Mouse (Mus musculus) embryonic fibroblast, embryonic 13.5 days (primary cell): ENCODE measurements around the gene Olfr52. TPM values are rescaled to one million over a fixed set of nuclear protein-coding genes. Genes with fewer than 3 reads are reported as not detected.
"Not testable (repeated sequence)": the region's sequence is repeated elsewhere in the genome, so short reads cannot be mapped to it uniquely, and the experiment has no call there.

ENCODE experiments used
- H3K27ac ChIP-seq: 2 replicates; pipeline ENCODE4 v1.5.1; 2012; ENCODE audit warnings: low read length, control low read depth, inconsistent platforms; ENCODE audit not compliant: insufficient read depth
- H3K4me1 ChIP-seq: 2 replicates; pipeline ENCODE4 v1.6.1; 2011; ENCODE audit warnings: low read length; ENCODE audit not compliant: control insufficient read depth, insufficient read depth
- H3K4me3 ChIP-seq: 2 replicates; pipeline ENCODE4 v1.5.1; 2011; ENCODE audit warnings: mild to moderate bottlenecking, control low read depth, low read length; ENCODE audit not compliant: insufficient read depth
- CTCF ChIP-seq: IDR thresholded peaks from 2 replicates; pipeline ENCODE4 v1.5.1; 2011; ENCODE audit warnings: mild to moderate bottlenecking, control low read depth, low read length, moderate library complexity, borderline replicate concordance; ENCODE audit not compliant: insufficient read depth
- POLR2A ChIP-seq: IDR thresholded peaks from 2 replicates; pipeline ENCODE4 v1.6.1; 2011; ENCODE audit warnings: low read depth, mild to moderate bottlenecking, control low read depth, low read length, moderate library complexity
- polyA plus RNA-seq: library from polyadenylated mRNA; stranded (reverse); fragments of >200 nt; gene quantifications from 2 replicates; pipeline ENCODE4 v1.2.4, GENCODE M21; 2011; ENCODE audit warnings: low read depth; ENCODE audit not compliant: missing spikeins, insufficient read length

The Olfr52 gene
- not detected in 2 replicates for polyA plus RNA-seq

GRCm38 (mm10) chr2:86185583-86185982, at the start of gene Olfr52:
Gene Olfr52, minus strand, starts transcription at chr2:86185683.
- H3K4me3 ChIP-seq = no peak within 1 kb of the TSS
- no peak within 1 kb of the TSS for H3K27ac ChIP-seq
- TF ChIP-seq POLR2A (no peak), CTCF (no peak)
- no peaks in the 10 kb centered on the region for H3K4me1 ChIP-seq

DNA sequence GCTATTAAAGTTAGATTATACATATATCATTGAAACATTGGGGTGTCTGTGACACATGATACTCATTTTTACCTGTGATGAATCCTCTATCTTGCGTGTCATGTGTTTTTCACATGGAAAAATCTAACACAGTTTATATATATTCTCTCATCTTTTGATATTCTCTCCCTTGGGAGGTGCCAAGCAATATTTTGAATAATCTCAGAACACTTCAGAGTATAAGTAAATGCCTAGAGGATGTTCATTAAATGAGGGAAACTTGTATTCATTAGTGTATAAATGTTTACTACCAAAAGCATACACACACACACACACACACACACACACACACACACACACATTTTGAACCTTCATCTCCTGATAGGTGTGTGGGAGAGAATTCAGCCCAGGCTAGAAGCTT, 45.8 kb upstream of the Olfr52 start, which contains the start of gene Olfr1047:
Gene Olfr1047, minus strand, starts transcription at position 101 of the 400 bp plus-strand sequence.
- Histone ChIP-seq H3K4me1 (no peaks in the 10 kb centered on the region), H3K4me3 (no peak within 1 kb of the TSS), H3K27ac (no peak within 1 kb of the TSS)
- TF ChIP-seq POLR2A (no peak), CTCF (no peak)

DNA sequence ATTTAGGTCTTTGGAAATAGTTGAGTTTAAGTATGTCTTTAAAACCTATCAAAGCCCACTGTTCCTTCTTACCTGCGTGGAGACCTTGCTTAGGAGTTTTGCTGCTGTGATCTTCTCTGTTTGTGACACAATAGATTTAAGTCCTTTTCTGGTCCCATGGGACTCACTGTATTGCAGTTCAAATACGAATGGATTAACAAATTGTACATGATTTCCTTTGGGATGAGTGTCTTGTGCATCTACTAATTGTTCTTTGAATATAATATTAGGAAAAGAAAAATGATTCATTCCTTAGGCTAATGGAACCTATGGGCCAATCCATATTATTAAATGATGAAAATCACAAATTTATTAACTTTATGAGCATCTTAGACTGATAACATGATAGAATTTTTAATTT, 33.7 kb upstream of the Olfr52 start, which contains the start of gene Olfr1046:
Gene Olfr1046, minus strand, starts transcription at position 101 of the 400 bp plus-strand sequence.
- H3K27ac ChIP-seq = no peak within 1 kb of the TSS
- no peak within 1 kb of the TSS for H3K4me3 ChIP-seq
- TF ChIP-seq CTCF = no peak
- TF ChIP-seq POLR2A = no peak
- H3K4me1 ChIP-seq = no peaks in the 10 kb centered on the region

DNA sequence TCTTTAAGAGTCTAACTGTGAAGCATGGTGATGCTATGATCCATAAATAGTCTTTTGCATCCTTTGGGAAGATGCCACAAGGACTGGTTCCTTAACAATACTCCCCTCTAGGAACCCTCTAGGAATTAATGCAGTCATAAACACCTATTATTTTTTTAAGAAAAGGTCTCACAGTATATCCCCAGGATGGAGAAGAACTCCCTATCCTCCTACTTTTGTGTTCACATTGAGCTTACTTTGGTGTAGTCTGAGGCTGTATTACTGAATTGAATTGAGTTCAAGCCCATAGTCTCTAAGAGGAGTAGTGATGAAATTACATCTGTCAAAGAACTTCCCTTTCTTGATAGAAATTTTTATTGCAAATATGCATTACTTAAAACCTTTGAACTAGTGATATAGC, 17.4 kb upstream of the Olfr52 start, which contains the start of gene Olfr1045:
Gene Olfr1045, minus strand, starts transcription at position 101 of the 400 bp plus-strand sequence.
- H3K27ac ChIP-seq = no peak within 1 kb of the TSS

DNA sequence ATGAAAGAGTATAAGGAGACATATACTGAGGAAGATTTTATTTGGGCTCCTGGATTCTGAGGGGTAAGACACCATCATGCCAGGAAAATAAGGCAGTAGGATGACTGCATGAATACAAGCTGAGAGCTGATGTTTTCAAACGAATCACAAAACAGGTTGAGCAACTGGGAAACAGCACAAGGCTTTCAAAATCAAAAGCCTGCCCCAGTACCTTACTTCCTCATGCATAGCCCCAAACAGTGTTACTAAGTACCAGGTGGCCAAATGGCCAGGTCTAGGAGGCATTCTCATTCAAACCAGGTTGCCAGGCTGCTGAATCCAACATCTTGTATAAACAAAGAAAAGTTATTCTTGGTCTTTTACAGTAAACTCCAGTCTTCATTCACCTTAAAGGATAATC, 10.4 kb upstream of the Olfr52 start:
- no peak overlapping the region for H3K27ac ChIP-seq
- TF ChIP-seq POLR2A (no peak), CTCF (no peak)
- H3K4me3 ChIP-seq = no peak overlapping the region
- H3K4me1 ChIP-seq = no peaks in the 10 kb centered on the region

More for the DNA sequence above, 17.4 kb upstream of the Olfr52 start, which contains the start of gene Olfr1045:
- TF ChIP-seq POLR2A (no peak), CTCF (no peak)
- no peak within 1 kb of the TSS for H3K4me3 ChIP-seq
- no peaks in the 10 kb centered on the region for H3K4me1 ChIP-seq

DNA sequence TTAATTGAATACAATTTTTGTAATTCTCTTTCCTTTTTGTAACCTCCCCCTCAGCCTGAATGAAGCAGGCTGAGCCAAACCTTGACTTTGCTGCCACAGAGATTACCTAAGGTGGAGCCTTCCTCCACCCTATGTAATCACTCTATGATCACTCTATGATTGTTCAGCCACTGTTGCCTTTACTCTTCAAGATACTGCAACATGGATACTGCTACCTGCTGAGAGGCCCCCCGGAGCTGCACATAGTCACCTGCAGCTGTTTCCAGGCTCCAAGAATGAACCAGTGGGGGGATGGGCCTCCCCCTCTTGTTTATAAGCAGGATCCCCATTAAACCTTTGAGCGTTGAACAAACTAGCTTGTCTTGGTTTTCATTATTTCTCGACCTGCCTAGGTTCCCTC, 5.5 kb downstream of the Olfr52 start:
- H3K4me1 ChIP-seq = no peaks in the 10 kb centered on the region
- TF ChIP-seq CTCF (no peak), POLR2A (no peak)
- no peak overlapping the region for H3K27ac ChIP-seq
- H3K4me3 ChIP-seq = no peak overlapping the region

- TF ChIP-seq POLR2A (no peak), CTCF (no peak)
- Histone ChIP-seq H3K4me3 (no peak within 1 kb of the TSS), H3K4me1 (no peaks in the 10 kb centered on the region), H3K27ac (no peak within 1 kb of the TSS)
Observed at GRCm38 (mm10) chr2:86177720-86178119, 7.8 kb downstream of the Olfr52 start, which contains the start of gene Olfr1044. Gene Olfr1044, minus strand, starts transcription at chr2:86177820.

GRCm38 (mm10) chr2:86175422-86175821, 10.1 kb downstream of the Olfr52 start:
- not testable (repeated sequence) for H3K4me1 ChIP-seq, H3K4me3 ChIP-seq, H3K27ac ChIP-seq

DNA sequence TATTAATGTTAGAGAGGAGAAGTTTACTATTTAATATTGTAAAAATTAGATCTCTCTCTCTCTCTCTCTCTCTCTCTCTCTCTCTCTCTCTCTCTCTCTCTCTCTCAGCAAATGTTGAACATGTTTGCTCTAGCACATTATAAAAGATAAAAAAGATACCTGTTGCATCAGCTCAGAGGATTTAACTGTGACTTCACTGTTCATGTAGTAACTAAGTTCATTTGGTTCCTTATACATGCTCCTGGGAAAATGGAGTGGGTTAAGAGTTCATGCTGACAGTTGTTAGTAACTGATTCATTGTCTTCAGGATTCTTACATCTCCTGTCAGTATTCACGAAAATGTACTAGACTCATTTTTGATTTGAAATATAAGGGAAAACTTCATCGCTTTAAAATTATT, 18.1 kb downstream of the Olfr52 start, which contains the start of gene Olfr1043:
Gene Olfr1043, minus strand, starts transcription at position 101 of the 400 bp plus-strand sequence.
- H3K4me1 ChIP-seq = no peaks in the 10 kb centered on the region
- no peak for TF ChIP-seq CTCF
- TF ChIP-seq POLR2A = no peak
- no peak within 1 kb of the TSS for H3K27ac ChIP-seq
- no peak within 1 kb of the TSS for H3K4me3 ChIP-seq

GRCm38 (mm10) chr2:86161738-86162137, 23.7 kb downstream of the Olfr52 start, which contains the start of gene Olfr1042:
Gene Olfr1042, minus strand, starts transcription at chr2:86161838.
- TF ChIP-seq POLR2A (no peak), CTCF (no peak)
- no peak within 1 kb of the TSS for H3K27ac ChIP-seq
- no peaks in the 10 kb centered on the region for H3K4me1 ChIP-seq
- no peak within 1 kb of the TSS for H3K4me3 ChIP-seq

DNA sequence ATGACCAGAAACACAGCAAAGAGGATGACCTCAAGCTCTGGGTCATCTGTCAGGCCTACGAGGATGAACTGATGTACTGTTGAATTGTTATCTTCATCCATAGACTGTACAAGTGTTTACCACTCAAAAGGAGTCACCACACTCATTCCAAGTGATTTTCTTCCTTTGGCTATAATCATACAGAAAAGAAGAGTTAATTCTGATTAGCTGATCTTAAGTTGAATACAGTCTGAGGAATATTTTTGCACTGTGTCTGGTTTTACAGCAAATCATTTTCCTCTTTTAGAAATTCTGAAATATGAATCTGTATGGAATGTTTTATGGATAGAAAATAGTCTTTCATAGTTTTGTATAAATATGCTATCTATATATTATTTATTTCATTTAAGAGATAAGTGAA, 38.9 kb downstream of the Olfr52 start, which contains the start of gene Olfr1040:
Gene Olfr1040, minus strand, starts transcription at position 101 of the 400 bp plus-strand sequence.
- H3K4me1 ChIP-seq = no peaks in the 10 kb centered on the region
- TF ChIP-seq POLR2A (no peak), CTCF (no peak)
- no peak within 1 kb of the TSS for H3K27ac ChIP-seq
- no peak within 1 kb of the TSS for H3K4me3 ChIP-seq
